10 mouse cellular contexts compared by ENCODE assay signal in genomic region chr2:91081775-91082695, GRCm38 (mm10). TPM values are rescaled to one million over a fixed set of nuclear protein-coding genes. Genes with fewer than 3 reads are reported as not detected.
DNase-seq lines count a peak whose midpoint lies in the region; ATAC-seq and TF ChIP-seq lines count a peak whose summit lies in the region.
"Had no signal": no experiment of that assay in that cellular context is flagged by ENCODE, and none has a peak within 500 bp of the region (broad histone marks: within the 10 kb centered on the region; RNA-seq: fewer than 3 reads in every experiment).

Gene Spi1, plus strand, starts transcription at chr2:91082390.

- no peak within 1 kb of the TSS for H3K4me2 ChIP-seq in lung, embryonic 15.5 days
- no peak within 1 kb of the TSS for H3K4me2 ChIP-seq in embryonic facial prominence, embryonic 15.5 days (replicated peaks)
- peak within 1 kb of the TSS; percentile 45 for H3K4me2 ChIP-seq in liver, postnatal 0 days (ENCODE audit: low read depth, low read length)
- no peak within 1 kb of the TSS for H3K4me2 ChIP-seq in midbrain, embryonic 15.5 days

- peak within 1 kb of the TSS; percentile 17; the same call in 1 of the 2 replicates for H3K27ac ChIP-seq in lung, embryonic 15.5 days
- H3K27ac ChIP-seq in embryonic facial prominence, embryonic 15.5 days (replicated peaks), result no peak within 1 kb of the TSS
- H3K27ac ChIP-seq in liver, postnatal 0 days (ENCODE audit: low read depth), result peak within 1 kb of the TSS; percentile 88
- H3K27ac ChIP-seq in midbrain, embryonic 15.5 days, result no peak within 1 kb of the TSS
- H3K27ac ChIP-seq: hindbrain, postnatal 0 days had no signal

- no peaks in the 10 kb centered on the region for H3K9me3 ChIP-seq in lung, embryonic 15.5 days
- H3K9me3 ChIP-seq in embryonic facial prominence, embryonic 15.5 days (replicated peaks), result no peaks in the 10 kb centered on the region
- H3K9me3 ChIP-seq in liver, postnatal 0 days (ENCODE audit: low read length), result no peaks in the 10 kb centered on the region
- H3K9me3 ChIP-seq in midbrain, embryonic 15.5 days, result no peaks in the 10 kb centered on the region

- no peaks in the 10 kb centered on the region for H3K36me3 ChIP-seq in lung, embryonic 15.5 days
- H3K36me3 ChIP-seq in embryonic facial prominence, embryonic 15.5 days, result no peaks in the 10 kb centered on the region
- no peaks in the 10 kb centered on the region for H3K36me3 ChIP-seq in liver, postnatal 0 days (replicated peaks; ENCODE audit: insufficient read depth, low read length)
- H3K36me3 ChIP-seq in midbrain, embryonic 15.5 days (replicated peaks), result no peaks in the 10 kb centered on the region

- peaks cover 9% of the 10 kb centered on the region for H3K4me1 ChIP-seq in lung, embryonic 15.5 days
- peaks cover 12% of the 10 kb centered on the region for H3K4me1 ChIP-seq in embryonic facial prominence, embryonic 15.5 days
- peaks cover 16% of the 10 kb centered on the region for H3K4me1 ChIP-seq in liver, postnatal 0 days (ENCODE audit: insufficient read depth)
- H3K4me1 ChIP-seq in midbrain, embryonic 15.5 days, result peaks cover 6% of the 10 kb centered on the region

- TF ChIP-seq EP300 in liver, postnatal 0 days (IDR thresholded peaks at IDR 0.05; ENCODE audit: low read depth), result no peak

- no peaks in the 10 kb centered on the region for H3K27me3 ChIP-seq in lung, embryonic 15.5 days
- H3K27me3 ChIP-seq in embryonic facial prominence, embryonic 15.5 days, result no peaks in the 10 kb centered on the region
- no peaks in the 10 kb centered on the region for H3K27me3 ChIP-seq in liver, postnatal 0 days (ENCODE audit: insufficient read depth, low read length)
- H3K27me3 ChIP-seq in midbrain, embryonic 15.5 days (replicated peaks), result no peaks in the 10 kb centered on the region

- no peak for TF ChIP-seq CTCF in liver, postnatal 0 days (IDR thresholded peaks at IDR 0.05; ENCODE audit: low read depth)

- H3K9ac ChIP-seq in lung, embryonic 15.5 days, result no peak within 1 kb of the TSS
- no peak within 1 kb of the TSS for H3K9ac ChIP-seq in embryonic facial prominence, embryonic 15.5 days
- peak within 1 kb of the TSS; percentile 58 for H3K9ac ChIP-seq in liver, postnatal 0 days (replicated peaks)
- H3K9ac ChIP-seq in midbrain, embryonic 15.5 days, result no peak within 1 kb of the TSS

- 75% methylated on average over 13 of the region's 13 CpGs for WGBS in lung, embryonic 15.5 days
- 81% methylated on average over 13 of the region's 13 CpGs for WGBS in embryonic facial prominence, embryonic 15.5 days
- 50% methylated on average over 13 of the region's 13 CpGs for WGBS in liver, postnatal 0 days (ENCODE audit: insufficient replicate concordance)
- 83% methylated on average over 13 of the region's 13 CpGs for WGBS in midbrain, embryonic 15.5 days

- DNase-seq in heart, adult 11 months, result peak; percentile 94
- DNase-seq in heart, adult 9 months (ENCODE audit: low spot score in 2 of 2), result no peak
- DNase-seq in lung, postnatal 10 days, result no peak
- DNase-seq in liver, postnatal 0 days, result no peak
- no peak for DNase-seq in ovary, adult 18-20 months (ENCODE audit: low spot score)

- H3K4me3 ChIP-seq in lung, embryonic 15.5 days, result no peak within 1 kb of the TSS
- no peak within 1 kb of the TSS for H3K4me3 ChIP-seq in embryonic facial prominence, embryonic 15.5 days (replicated peaks)
- peak within 1 kb of the TSS; percentile 15; the same call in 1 of the 2 replicates for H3K4me3 ChIP-seq in liver, postnatal 0 days (ENCODE audit: low read depth, low read length)
- no peak within 1 kb of the TSS for H3K4me3 ChIP-seq in midbrain, embryonic 15.5 days
- H3K4me3 ChIP-seq: erythroblast, embryonic 14.5 days had no signal

- ATAC-seq in lung, embryonic 15.5 days (ENCODE audit: borderline replicate concordance, extremely low read depth, low FRiP score, low TSS enrichment), result no peak
- ATAC-seq in embryonic facial prominence, embryonic 15.5 days (ENCODE audit: insufficient number of reproducible peaks, low FRiP score, low TSS enrichment, low read depth), result no peak
- ATAC-seq in liver, postnatal 0 days, result no peak
- no peak for ATAC-seq in midbrain, embryonic 15.5 days (replicated peaks)
- ATAC-seq: hindbrain, postnatal 0 days had no signal

RNA-seq across cellular contexts. Expression of gene Spi1, which starts in this region (rescaled TPM):
- 6.9 and 8.7 TPM in 2 replicates for polyA plus RNA-seq in lung, embryonic 15.5 days (2015; fragmentation: Nextera tagmentation; extraction: Ambion mirVana)
- 12.3 and 12.4 TPM in 2 replicates for polyA plus RNA-seq in embryonic facial prominence, embryonic 15.5 days (2015; fragmentation: Nextera tagmentation; extraction: Ambion mirVana)
- polyA plus RNA-seq in liver, postnatal 0 days (2015; fragmentation: Nextera tagmentation; extraction: Ambion mirVana), result 31.7 and 35.5 TPM in 2 replicates
- polyA plus RNA-seq in midbrain, embryonic 15.5 days (2015; fragmentation: Nextera tagmentation; extraction: Ambion mirVana), result 3.3 and 4.2 TPM in 2 replicates

Comparison
In these comparisons a context has a peak if more than half of its experiments do, and no peak if none do; other contexts are left out.
1. H3K27ac ChIP-seq: peak in lung, embryonic 15.5 days (single experiment) and liver, postnatal 0 days (single experiment); none in embryonic facial prominence, embryonic 15.5 days (single experiment) and midbrain, embryonic 15.5 days (single experiment).